Mouse (Mus musculus) liver, postnatal 0 days (tissue): ENCODE measurements around the gene F12.
"Not testable (repeated sequence)": the region's sequence is repeated elsewhere in the genome, so short reads cannot be mapped to it uniquely, and the experiment has no call there.

Experiments
- CTCF ChIP-seq: sonication (generic); IDR thresholded peaks from 2 replicates; pipeline ENCODE4 v1.5.1; 2016; ENCODE audit warnings: antibody characterized with exemption, low read depth
- EP300 ChIP-seq: IDR thresholded peaks from 2 replicates; pipeline ENCODE4 v1.6.1; 2016; ENCODE audit warnings: antibody characterized with exemption, low read depth, mild to moderate bottlenecking

GRCm38 (mm10) chr13:55437111-55437629, 10.6 kb upstream of the F12 start:
- not testable (repeated sequence) for TF ChIP-seq CTCF, EP300
